Mouse (Mus musculus) myocyte (in vitro differentiated cells): ENCODE results near the gene Tubb3.

ENCODE experiments used
- E2F4 ChIP-seq: IDR thresholded peaks from one replicate; pipeline ENCODE4 v1.6.1; 2011; ENCODE audit warnings: mild to moderate bottlenecking, control low read depth, moderate library complexity; ENCODE audit not compliant: insufficient read depth
- MAX ChIP-seq: IDR thresholded peaks from one replicate; pipeline ENCODE4 v1.6.1; 2011; ENCODE audit warnings: low read depth, mild to moderate bottlenecking, control low read depth
- MYOG ChIP-seq, 3 experiments: IDR thresholded peaks; one replicate each; pipeline ENCODE4 v1.6.1; 2011; ENCODE audit warnings: control low read depth in 2 of 3, low read depth in 2 of 3, mild to moderate bottlenecking in 2 of 3; ENCODE audit not compliant: insufficient read length in 2 of 3, control insufficient read depth in 1 of 3, insufficient read depth in 1 of 3
- POLR2A ChIP-seq: IDR thresholded peaks from one replicate; pipeline ENCODE4 v1.6.1; 2011; ENCODE audit warnings: low read depth, mild to moderate bottlenecking, control low read depth, moderate library complexity; ENCODE audit not compliant: insufficient read length
- SRF ChIP-seq: IDR thresholded peaks from one replicate; pipeline ENCODE4 v1.6.1; 2011; ENCODE audit warnings: low read depth; ENCODE audit not compliant: control insufficient read depth, insufficient read length
- TCF12 ChIP-seq: IDR thresholded peaks from one replicate; pipeline ENCODE4 v1.6.1; 2011; ENCODE audit warnings: mild to moderate bottlenecking, control low read depth; ENCODE audit not compliant: poor library complexity, insufficient read depth, severe bottlenecking
- TCF3 ChIP-seq: IDR thresholded peaks from one replicate; pipeline ENCODE4 v1.6.1; 2011; ENCODE audit warnings: low read depth, control low read depth; ENCODE audit not compliant: insufficient read length
- USF1 ChIP-seq: IDR thresholded peaks from one replicate; pipeline ENCODE4 v1.6.1; 2011; ENCODE audit warnings: low read depth, mild to moderate bottlenecking, control low read depth, moderate library complexity

- TF ChIP-seq POLR2A (no peak), MYOG (IDR thresholded peaks at IDR 0.05; ENCODE audit: control insufficient read depth in 1 of 3, insufficient read depth in 1 of 3, insufficient read length in 2 of 3, low read depth in 2 of 3) (no peak), MAX (no peak), SRF (no peak), E2F4 (no peak), TCF12 (no peak), USF1 (no peak), TCF3 (no peak)
Measured at GRCm38 (mm10) chr8:123401936-123402335, 9.3 kb upstream of the Tubb3 start.
